Mouse (Mus musculus): ENCODE measurements at regions not wholly inside any gene's neighbourhood (a gene's known extent, or its start where the extent isn't known, plus 50 kb on each side); places are given as distances from the start of the nearest gene placed in this dataset.

DNA sequence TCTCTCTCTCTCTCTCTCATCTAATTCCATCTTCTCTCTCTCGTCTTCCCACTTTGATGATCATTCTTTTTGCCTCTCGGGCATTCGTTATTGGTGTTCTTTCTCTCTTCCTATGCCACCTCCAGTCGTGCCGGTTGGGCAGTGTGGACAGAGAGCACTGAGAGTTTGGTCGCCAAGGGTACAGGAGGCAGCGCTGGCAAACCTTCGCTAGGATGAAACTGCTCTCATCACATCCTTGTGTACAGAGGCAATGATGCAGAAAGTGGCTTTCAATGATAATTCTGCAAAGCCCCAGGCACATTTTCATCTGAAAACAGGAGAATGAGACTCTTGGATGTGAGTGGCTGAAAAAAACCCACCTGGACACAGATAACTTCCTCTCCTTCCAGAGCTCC is 479.4 kb downstream of the Nuf2 start:
- TF ChIP-seq CTCF (IDR thresholded peaks at IDR 0.05; ENCODE audit: control insufficient read depth, insufficient read depth, insufficient replicate concordance, low read depth, low read length) (no peak), POLR2A (IDR thresholded peaks at IDR 0.05; ENCODE audit: control insufficient read depth, low read depth, low read length) (no peak)
- Histone ChIP-seq H3K4me3 (ENCODE audit: control insufficient read depth, low read depth, low read length) (no peak overlapping the region), H3K27me3 (ENCODE audit: control insufficient read depth, insufficient read depth, low read length) (no peaks in the 10 kb centered on the region), H3K36me3 (ENCODE audit: control insufficient read depth, insufficient read depth, low read length) (no peaks in the 10 kb centered on the region), H3K4me1 (ENCODE audit: control insufficient read depth, insufficient read depth, low read length) (no peaks in the 10 kb centered on the region), H3K27ac (ENCODE audit: control insufficient read depth, insufficient read depth, low read depth, low read length) (no peak overlapping the region)

DNA sequence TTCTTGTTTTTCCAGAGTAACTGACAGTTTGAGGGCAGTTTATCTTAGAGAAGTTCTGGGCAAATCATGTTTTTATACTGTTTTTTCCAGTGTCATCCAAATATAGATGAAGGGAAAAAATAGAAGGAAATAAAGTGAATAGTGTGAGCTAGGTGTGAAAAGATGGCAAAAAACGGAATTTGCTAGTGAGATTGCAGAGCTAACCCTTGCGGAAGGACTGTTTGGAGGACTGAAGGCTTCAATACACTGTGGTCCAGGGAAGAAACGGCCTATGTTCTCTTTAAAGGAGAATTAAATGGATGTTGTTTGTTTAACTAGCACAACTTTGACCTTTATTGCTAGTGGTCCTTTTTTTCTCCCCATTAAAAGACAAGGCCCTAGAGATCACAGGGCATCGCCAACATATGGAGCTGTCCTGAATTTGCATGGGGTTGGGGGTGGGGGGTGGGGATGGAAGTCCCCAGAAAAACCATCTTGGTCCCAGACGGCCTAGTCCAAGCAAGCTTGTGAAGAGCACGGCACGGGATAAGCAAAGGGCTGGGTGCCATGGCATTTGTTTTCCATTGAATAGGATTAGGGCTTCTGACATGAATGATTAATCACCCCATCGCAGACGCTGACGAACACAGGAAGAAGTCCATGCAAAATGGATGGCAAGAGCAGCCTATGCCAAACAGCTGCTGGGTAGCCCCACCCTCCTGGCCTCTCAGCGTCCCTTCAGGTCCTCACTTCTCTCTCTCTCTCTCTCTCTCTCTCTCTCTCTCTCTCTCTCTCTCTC is 480.0 kb downstream of the Nuf2 start:
- Histone ChIP-seq H3K4me3 (ENCODE audit: control insufficient read depth, low read depth, low read length) (no peak overlapping the region), H3K36me3 (ENCODE audit: control insufficient read depth, insufficient read depth, low read length) (no peaks in the 10 kb centered on the region), H3K27me3 (ENCODE audit: control insufficient read depth, insufficient read depth, low read length) (no peaks in the 10 kb centered on the region), H3K27ac (ENCODE audit: control insufficient read depth, insufficient read depth, low read depth, low read length) (no peak overlapping the region), H3K4me1 (ENCODE audit: control insufficient read depth, insufficient read depth, low read length) (no peaks in the 10 kb centered on the region)
- TF ChIP-seq POLR2A (IDR thresholded peaks at IDR 0.05; ENCODE audit: control insufficient read depth, low read depth, low read length), result no peak
- TF ChIP-seq CTCF (IDR thresholded peaks at IDR 0.05; ENCODE audit: control insufficient read depth, insufficient read depth, insufficient replicate concordance, low read depth, low read length), result no peak

DNA sequence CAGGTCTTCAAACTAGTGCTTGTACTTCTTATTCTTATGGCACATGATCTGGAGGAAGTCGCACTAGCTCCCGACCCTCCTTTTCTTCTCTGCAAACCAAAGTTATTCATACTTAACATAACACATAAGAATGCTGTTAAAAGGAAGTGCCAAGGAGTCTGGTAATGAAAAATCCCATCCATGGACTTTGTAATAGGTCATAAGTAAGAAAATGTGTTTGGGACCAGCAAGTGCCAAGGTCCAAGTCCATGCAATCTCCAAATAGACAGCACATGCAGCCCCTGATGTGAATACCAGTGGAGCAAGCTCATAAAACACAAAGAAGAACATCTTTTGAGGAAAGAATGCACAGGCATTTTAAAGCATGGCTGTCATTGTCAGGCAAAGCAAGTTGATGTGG is 481.4 kb downstream of the Nuf2 start:
- Histone ChIP-seq H3K4me1 (ENCODE audit: control insufficient read depth, insufficient read depth, low read length) (no peaks in the 10 kb centered on the region), H3K27ac (ENCODE audit: control insufficient read depth, insufficient read depth, low read depth, low read length) (no peak overlapping the region), H3K36me3 (ENCODE audit: control insufficient read depth, insufficient read depth, low read length) (no peaks in the 10 kb centered on the region), H3K27me3 (ENCODE audit: control insufficient read depth, insufficient read depth, low read length) (no peaks in the 10 kb centered on the region), H3K4me3 (ENCODE audit: control insufficient read depth, low read depth, low read length) (no peak overlapping the region)
- TF ChIP-seq CTCF (IDR thresholded peaks at IDR 0.05; ENCODE audit: control insufficient read depth, insufficient read depth, insufficient replicate concordance, low read depth, low read length), result no peak
- no peak for TF ChIP-seq POLR2A (IDR thresholded peaks at IDR 0.05; ENCODE audit: control insufficient read depth, low read depth, low read length)

DNA sequence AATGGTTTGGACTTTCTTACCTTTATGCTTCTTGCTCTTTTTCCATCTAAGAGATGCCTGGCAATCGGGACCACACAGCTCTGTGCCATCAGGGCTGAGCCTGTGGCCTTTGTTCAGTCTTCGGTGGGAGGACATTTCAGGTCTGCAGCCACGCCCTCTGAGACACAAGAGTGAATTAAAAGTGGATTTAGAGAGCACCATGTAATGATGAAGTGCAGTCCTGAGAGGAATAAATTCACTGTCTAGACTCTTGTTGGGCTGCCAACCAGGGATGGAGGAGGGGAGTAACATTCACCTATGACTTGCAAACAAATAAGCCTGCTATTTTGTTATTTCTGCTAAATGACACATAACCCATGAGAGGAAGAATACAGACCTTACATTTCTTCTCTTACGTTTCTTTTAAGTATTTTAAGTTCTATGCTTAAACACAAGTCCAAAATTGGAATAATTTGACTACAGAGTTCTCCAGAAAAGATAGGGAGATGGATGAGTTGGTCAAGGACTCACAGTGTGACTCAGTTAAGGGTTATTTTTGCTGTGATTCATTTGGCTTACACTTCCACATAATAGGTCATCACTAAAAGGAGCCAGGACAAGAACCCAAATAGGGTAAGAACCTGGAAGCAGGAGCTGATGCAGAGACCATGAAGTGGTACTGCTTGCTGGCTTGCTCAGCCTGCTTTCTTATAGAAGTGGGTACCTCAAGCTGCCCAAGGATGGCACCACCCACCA is 484.3 kb downstream of the Nuf2 start:
- H3K36me3 ChIP-seq (ENCODE audit: control insufficient read depth, insufficient read depth, low read length), result no peaks in the 10 kb centered on the region
- no peak overlapping the region for H3K27ac ChIP-seq (ENCODE audit: control insufficient read depth, insufficient read depth, low read depth, low read length)
- H3K27me3 ChIP-seq (ENCODE audit: control insufficient read depth, insufficient read depth, low read length), result no peaks in the 10 kb centered on the region
- H3K4me3 ChIP-seq (ENCODE audit: control insufficient read depth, low read depth, low read length), result no peak overlapping the region
- no peaks in the 10 kb centered on the region for H3K4me1 ChIP-seq (ENCODE audit: control insufficient read depth, insufficient read depth, low read length)
- TF ChIP-seq CTCF (IDR thresholded peaks at IDR 0.05; ENCODE audit: control insufficient read depth, insufficient read depth, insufficient replicate concordance, low read depth, low read length) (no peak), POLR2A (IDR thresholded peaks at IDR 0.05; ENCODE audit: control insufficient read depth, low read depth, low read length) (no peak)

DNA sequence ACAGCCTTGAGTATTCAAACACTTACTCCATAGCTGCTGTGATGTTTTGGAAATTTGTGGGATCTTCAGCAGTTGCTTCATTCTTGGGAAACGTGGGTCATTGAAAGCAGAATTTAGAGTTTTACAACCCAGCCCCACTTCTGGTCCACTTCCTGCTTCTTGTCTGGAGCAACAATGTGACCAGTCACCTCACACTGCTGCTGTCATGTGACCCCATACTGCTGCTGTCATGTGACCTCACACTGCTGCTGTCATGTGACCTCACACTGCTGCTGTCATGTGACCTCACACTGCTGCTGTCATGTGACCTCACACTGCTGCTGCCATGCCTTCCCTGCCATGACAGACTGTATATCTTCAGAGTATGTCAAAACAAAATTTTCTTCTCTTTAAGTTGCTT is 497.7 kb downstream of the Nuf2 start:
- Histone ChIP-seq H3K27me3 (ENCODE audit: control insufficient read depth, insufficient read depth, low read length) (no peaks in the 10 kb centered on the region), H3K36me3 (ENCODE audit: control insufficient read depth, insufficient read depth, low read length) (no peaks in the 10 kb centered on the region), H3K4me1 (ENCODE audit: control insufficient read depth, insufficient read depth, low read length) (no peaks in the 10 kb centered on the region), H3K4me3 (ENCODE audit: control insufficient read depth, low read depth, low read length) (peak overlapping the region; percentile 17; the same call in 1 of the 2 replicates), H3K27ac (ENCODE audit: control insufficient read depth, insufficient read depth, low read depth, low read length) (no peak overlapping the region)
- TF ChIP-seq CTCF (IDR thresholded peaks at IDR 0.05; ENCODE audit: control insufficient read depth, insufficient read depth, insufficient replicate concordance, low read depth, low read length), result no peak
- no peak; the same call in 1 of the 2 replicates for TF ChIP-seq POLR2A (IDR thresholded peaks at IDR 0.05; ENCODE audit: control insufficient read depth, low read depth, low read length)

DNA sequence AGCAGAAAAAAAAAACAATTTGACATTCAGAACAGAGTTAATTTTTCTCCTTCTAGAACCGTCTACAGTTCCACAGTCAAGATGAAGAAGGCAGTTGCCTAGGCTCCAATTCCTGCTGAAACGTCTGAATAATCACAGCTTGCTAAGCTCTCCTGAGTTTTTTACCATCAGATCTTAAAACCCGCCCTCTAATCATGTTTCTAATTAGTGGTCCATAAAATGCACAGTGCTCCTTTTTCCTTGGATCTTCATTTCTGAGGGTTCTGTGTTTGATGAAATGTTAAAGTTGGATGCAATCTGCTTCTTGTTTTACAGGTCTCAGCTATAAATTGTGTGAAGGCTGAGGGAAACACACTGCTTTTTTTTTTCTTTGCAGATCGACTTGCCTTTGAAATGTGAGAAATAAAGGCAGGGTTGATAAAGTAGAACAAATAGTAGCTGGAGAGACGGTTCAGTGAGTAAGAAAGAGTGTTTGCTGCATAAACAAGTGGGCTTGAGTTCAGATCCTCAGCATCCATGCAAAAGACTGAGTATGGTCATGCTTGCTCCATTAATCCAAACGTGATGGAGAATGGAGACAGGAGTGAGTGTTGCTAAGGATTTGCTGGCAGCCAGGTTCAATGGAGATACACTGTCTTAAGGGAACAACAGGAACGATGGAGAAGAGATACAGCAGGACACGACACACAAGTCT is 499.3 kb downstream of the Nuf2 start:
- Histone ChIP-seq H3K27ac (ENCODE audit: control insufficient read depth, insufficient read depth, low read depth, low read length) (no peak overlapping the region), H3K4me1 (ENCODE audit: control insufficient read depth, insufficient read depth, low read length) (no peaks in the 10 kb centered on the region)
- TF ChIP-seq CTCF (IDR thresholded peaks at IDR 0.05; ENCODE audit: control insufficient read depth, insufficient read depth, insufficient replicate concordance, low read depth, low read length), result no peak

DNA sequence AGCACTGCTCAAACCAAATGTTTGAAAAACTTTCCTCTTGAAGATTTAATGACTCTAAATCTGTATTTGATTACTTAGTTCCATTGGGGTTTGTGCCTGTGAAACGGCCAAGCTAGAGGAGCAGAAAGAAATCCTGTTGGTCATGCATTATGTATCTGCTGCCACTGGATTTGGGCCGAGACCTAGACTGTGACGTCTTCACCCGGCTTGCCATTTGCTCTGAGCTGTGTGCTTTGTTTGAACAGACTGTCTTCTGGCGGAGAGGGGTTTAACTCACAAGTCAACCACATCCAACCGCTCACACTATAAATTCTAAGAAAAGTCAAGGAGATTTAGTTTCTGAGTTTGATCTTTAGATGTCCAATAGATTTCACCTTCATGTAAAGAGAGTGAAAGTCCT is 503.6 kb downstream of the Nuf2 start:
- no peaks in the 10 kb centered on the region for H3K27me3 ChIP-seq (ENCODE audit: control insufficient read depth, insufficient read depth, low read length)
- H3K4me1 ChIP-seq (ENCODE audit: control insufficient read depth, insufficient read depth, low read length), result no peaks in the 10 kb centered on the region
- no peak overlapping the region for H3K4me3 ChIP-seq (ENCODE audit: control insufficient read depth, low read depth, low read length)
- no peak overlapping the region for H3K27ac ChIP-seq (ENCODE audit: control insufficient read depth, insufficient read depth, low read depth, low read length)
- H3K36me3 ChIP-seq (ENCODE audit: control insufficient read depth, insufficient read depth, low read length), result no peaks in the 10 kb centered on the region
- TF ChIP-seq CTCF (IDR thresholded peaks at IDR 0.05; ENCODE audit: control insufficient read depth, insufficient read depth, insufficient replicate concordance, low read depth, low read length), result no peak
- TF ChIP-seq POLR2A (IDR thresholded peaks at IDR 0.05; ENCODE audit: control insufficient read depth, low read depth, low read length), result no peak

More for the DNA sequence above, 499.3 kb downstream of the Nuf2 start:
- H3K4me3 ChIP-seq (ENCODE audit: control insufficient read depth, low read depth, low read length), result peak overlapping the region; percentile 56; the same call in 1 of the 2 replicates
- H3K36me3 ChIP-seq (ENCODE audit: control insufficient read depth, insufficient read depth, low read length), result no peaks in the 10 kb centered on the region
- no peaks in the 10 kb centered on the region for H3K27me3 ChIP-seq (ENCODE audit: control insufficient read depth, insufficient read depth, low read length)

Data from testis, adult 2 months (tissue).